9 mouse cellular contexts compared by ENCODE assay signal in the genomic region with DNA sequence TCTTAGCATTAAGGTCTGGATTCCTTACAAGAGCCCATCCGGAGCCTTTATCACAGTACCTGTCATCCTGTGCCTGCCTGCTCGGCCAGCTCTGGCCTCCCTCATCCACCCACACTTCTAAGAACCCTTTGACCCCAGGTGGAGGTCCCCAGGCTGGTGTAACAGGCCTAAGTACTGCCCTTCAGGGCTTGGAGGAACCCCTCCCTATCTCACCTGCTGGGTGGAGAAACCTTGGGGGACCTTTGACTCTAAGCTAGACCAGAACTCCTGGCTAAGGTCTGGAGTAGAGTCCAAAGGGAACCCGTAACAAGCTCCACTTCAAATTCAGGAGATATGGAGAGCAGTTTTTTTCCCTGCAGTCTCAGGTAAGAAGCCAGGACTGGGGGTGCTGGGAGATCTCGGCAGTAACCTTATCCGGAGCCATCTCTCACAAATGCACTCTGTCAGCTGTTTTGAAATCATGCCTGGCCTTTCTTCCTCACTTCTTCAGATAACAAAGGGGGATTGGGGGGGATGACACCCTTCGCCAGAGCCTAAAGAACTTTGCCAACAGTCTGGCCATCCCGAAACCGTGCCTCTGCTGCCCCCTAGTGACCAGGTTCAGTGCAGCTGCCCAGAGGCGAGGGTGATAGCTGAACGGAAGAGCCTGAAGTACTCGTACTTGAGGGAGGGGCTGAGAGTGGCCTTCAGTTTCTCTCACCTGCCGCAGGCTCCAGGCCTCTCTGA. TPM values are rescaled to one million over a fixed set of nuclear protein-coding genes. Genes with fewer than 3 reads are reported as not detected.
DNase-seq lines count a peak whose midpoint lies in the region; ATAC-seq and TF ChIP-seq lines count a peak whose summit lies in the region.
"Had no signal": no experiment of that assay in that cellular context is flagged by ENCODE, and none has a peak within 500 bp of the region (broad histone marks: within the 10 kb centered on the region; RNA-seq: fewer than 3 reads in every experiment).

No protein-coding gene starts in this region.

- WGBS in heart, embryonic 12.5 days: 16% methylated on average over 12 of the region's 12 CpGs
- WGBS in midbrain, postnatal 0 days: 25% methylated on average over 12 of the region's 12 CpGs

- intact Hi-C loops in heart, postnatal 10 days (cut with DNase I): loop anchor here (1.0 kb wide), 2 partner anchors 21 to 99 kb away; no protein-coding TSS in a partner anchor

- peaks cover 11% of the 10 kb centered on the region; the same call in 1 of the 2 replicates for H3K4me1 ChIP-seq in heart, embryonic 12.5 days (replicated peaks)
- peaks cover 3% of the 10 kb centered on the region for H3K4me1 ChIP-seq in cortical plate, adult 2 months (ENCODE audit: control insufficient read depth, insufficient read depth, low read length)
- H3K4me1 ChIP-seq in midbrain, postnatal 0 days (ENCODE audit: insufficient read depth, low read length): 0 out of 2 replicates have a peak, but pooled peaks cover 2% of the 10 kb centered on the region

- no peak overlapping the region for H3K9ac ChIP-seq in heart, embryonic 12.5 days
- H3K9ac ChIP-seq in midbrain, postnatal 0 days (replicated peaks; ENCODE audit: low read length, poor library complexity, severe bottlenecking): no peak overlapping the region
- H3K9ac ChIP-seq: limb, embryonic 15.5 days had no signal

- H3K36me3 ChIP-seq in heart, embryonic 12.5 days: no peaks in the 10 kb centered on the region
- H3K36me3 ChIP-seq in midbrain, postnatal 0 days (ENCODE audit: insufficient read depth, low read length): peaks cover 5% of the 10 kb centered on the region; the same call in 1 of the 2 replicates
- peaks cover 5% of the 10 kb centered on the region for H3K36me3 ChIP-seq in splenic B cell, adult 2 months (ENCODE audit: control insufficient read depth, insufficient read depth, low read length, poor library complexity, severe bottlenecking)

- H3K27me3 ChIP-seq in heart, embryonic 12.5 days (replicated peaks): no peaks in the 10 kb centered on the region; the same call in 1 of the 2 replicates
- H3K27me3 ChIP-seq in midbrain, postnatal 0 days (ENCODE audit: insufficient read depth, low read length): no peaks in the 10 kb centered on the region
- no peaks in the 10 kb centered on the region for H3K27me3 ChIP-seq in splenic B cell, adult 2 months (ENCODE audit: control insufficient read depth, insufficient read depth, low read length, poor library complexity, severe bottlenecking)
- H3K27me3 ChIP-seq: limb, embryonic 15.5 days had no signal

- TF ChIP-seq POLR2A in cortical plate, adult 2 months (IDR thresholded peaks at IDR 0.05; ENCODE audit: extremely low read depth, insufficient read depth, low read length): no peak

- peak; percentile 77 to 91 for DNase-seq in heart, adult 18-20 months
- DNase-seq in heart, postnatal 10 days: peak; percentile 83 to 92
- peak; percentile 70 to 72 for DNase-seq in layer of hippocampus, postnatal 36 days
- DNase-seq in midbrain, postnatal 0 days (ENCODE audit: low spot score): peak; percentile 83
- peak; percentile 88 for DNase-seq in splenic B cell, adult 2 months (ENCODE audit: low read depth, low spot score)

- H3K27ac ChIP-seq in heart, embryonic 12.5 days (ENCODE audit: poor library complexity, severe bottlenecking): no peak overlapping the region
- no peak overlapping the region for H3K27ac ChIP-seq in cortical plate, adult 2 months (ENCODE audit: insufficient read depth, low read length)
- H3K27ac ChIP-seq in midbrain, postnatal 0 days (ENCODE audit: low read depth, low read length): no peak overlapping the region
- H3K27ac ChIP-seq: limb, embryonic 15.5 days had no signal

- peak; percentile 90 for TF ChIP-seq CTCF in cortical plate, adult 2 months (IDR thresholded peaks at IDR 0.05; ENCODE audit: extremely low read depth, insufficient read depth, low read length)
- TF ChIP-seq CTCF in midbrain, postnatal 0 days (IDR thresholded peaks at IDR 0.05): peak; percentile 93

- H3K4me3 ChIP-seq in heart, embryonic 12.5 days: no peak overlapping the region
- no peak overlapping the region for H3K4me3 ChIP-seq in cortical plate, adult 2 months (ENCODE audit: insufficient read depth, low read length)
- no peak overlapping the region for H3K4me3 ChIP-seq in midbrain, postnatal 0 days (ENCODE audit: low read depth, low read length)
- H3K4me3 ChIP-seq: limb, embryonic 15.5 days had no signal

- H3K9me3 ChIP-seq in heart, embryonic 12.5 days (replicated peaks): no peaks in the 10 kb centered on the region
- H3K9me3 ChIP-seq in midbrain, postnatal 0 days (ENCODE audit: low read length): no peaks in the 10 kb centered on the region
- H3K9me3 ChIP-seq: limb, embryonic 15.5 days had no signal

- ATAC-seq in heart, embryonic 12.5 days (ENCODE audit: insufficient number of reproducible peaks, low FRiP score): no peak
- ATAC-seq in activated CD4-positive, CD25-positive, alpha-beta regulatory T cell, adult 4 months: peak; percentile 38
- ATAC-seq in midbrain, postnatal 0 days (ENCODE audit: low FRiP score): no peak

- no peak overlapping the region for H3K4me2 ChIP-seq in heart, embryonic 12.5 days
- no peak overlapping the region for H3K4me2 ChIP-seq in midbrain, postnatal 0 days (ENCODE audit: low read depth, low read length, poor library complexity, severe bottlenecking)
- H3K4me2 ChIP-seq: limb, embryonic 15.5 days had no signal

RNA-seq across cellular contexts. Expression of gene Tmem104, which starts 5.2 kb away (rescaled TPM):
- total RNA-seq in heart, adult 18-20 months (2021): 10 to 100 TPM; 10.9 to 12.9 TPM
- polyA plus RNA-seq in heart, embryonic 12.5 days (2016; fragmentation: Nextera tagmentation; extraction: Ambion mirVana): 8.4 TPM in 2 replicates
- polyA plus RNA-seq in activated CD4-positive, CD25-positive, alpha-beta regulatory T cell, adult 4 months (2017; shearing (Covaris generic)): 10 to 100 TPM in 1 of 2 experiments, 1 to 10 TPM in 1; 9.3 to 11.9 TPM
- polyA plus RNA-seq in cortical plate, adult 2 months (2012; rRNA removed): 9.5 and 10.3 TPM in 2 replicates
- total RNA-seq in heart, postnatal 10 days (2021): 10 to 100 TPM; 10.9 TPM
- total RNA-seq in layer of hippocampus, postnatal 36 days (2021): 10 to 100 TPM; 16.7 to 19.1 TPM
- 7.8 and 8.5 TPM in 2 replicates for total RNA-seq in midbrain, postnatal 0 days (2014; rRNA removed)
- polyA plus RNA-seq in midbrain, postnatal 0 days (2015; fragmentation: Nextera tagmentation; extraction: Ambion mirVana): 12.2 and 12.9 TPM in 2 replicates

RNA-seq across cellular contexts. Expression of gene Nat9, which starts 5.6 kb away (rescaled TPM):
- 10 to 100 TPM; 20.7 to 25.1 TPM for total RNA-seq in heart, adult 18-20 months (2021)
- 13.1 and 13.3 TPM in 2 replicates for polyA plus RNA-seq in heart, embryonic 12.5 days (2016; fragmentation: Nextera tagmentation; extraction: Ambion mirVana)
- polyA plus RNA-seq in activated CD4-positive, CD25-positive, alpha-beta regulatory T cell, adult 4 months (2017; shearing (Covaris generic)): 10 to 100 TPM; 14.0 to 14.6 TPM
- polyA plus RNA-seq in cortical plate, adult 2 months (2012; rRNA removed): 40.9 and 43.2 TPM in 2 replicates
- 10 to 100 TPM; 14.8 to 19.9 TPM for total RNA-seq in heart, postnatal 10 days (2021)
- total RNA-seq in layer of hippocampus, postnatal 36 days (2021): 10 to 100 TPM; 21.7 to 24.1 TPM
- total RNA-seq in midbrain, postnatal 0 days (2014; rRNA removed): 13.0 and 19.3 TPM in 2 replicates
- 17.5 and 20.1 TPM in 2 replicates for polyA plus RNA-seq in midbrain, postnatal 0 days (2015; fragmentation: Nextera tagmentation; extraction: Ambion mirVana)

RNA-seq across cellular contexts. Expression of gene Slc9a3r1, which starts 18.9 kb away (rescaled TPM):
- 1 to 10 TPM; 7.7 to 9.1 TPM for total RNA-seq in heart, adult 18-20 months (2021)
- 21.0 and 22.2 TPM in 2 replicates for polyA plus RNA-seq in heart, embryonic 12.5 days (2016; fragmentation: Nextera tagmentation; extraction: Ambion mirVana)
- polyA plus RNA-seq in activated CD4-positive, CD25-positive, alpha-beta regulatory T cell, adult 4 months (2017; shearing (Covaris generic)): 100 to 1,000 TPM; 166 to 228 TPM
- 73.8 and 74.1 TPM in 2 replicates for polyA plus RNA-seq in cortical plate, adult 2 months (2012; rRNA removed)
- total RNA-seq in heart, postnatal 10 days (2021): 10 to 100 TPM; 11.9 to 17.4 TPM
- 10 to 100 TPM; 72.1 to 73.7 TPM for total RNA-seq in layer of hippocampus, postnatal 36 days (2021)
- total RNA-seq in midbrain, postnatal 0 days (2014; rRNA removed): 53.3 and 57.3 TPM in 2 replicates
- polyA plus RNA-seq in midbrain, postnatal 0 days (2015; fragmentation: Nextera tagmentation; extraction: Ambion mirVana): 65.4 and 72.9 TPM in 2 replicates

RNA-seq across cellular contexts. Expression of gene Cd300lf, which starts 48.3 kb away (rescaled TPM):
- under 1 TPM in 1 of 2 experiments, not detected in 1; 0.36 TPM for total RNA-seq in heart, adult 18-20 months (2021)
- polyA plus RNA-seq in heart, embryonic 12.5 days (2016; fragmentation: Nextera tagmentation; extraction: Ambion mirVana): 0.09 and 0.10 TPM in 2 replicates
- 1 to 10 TPM in 1 of 2 experiments, under 1 TPM in 1; 0.37 to 1.5 TPM for polyA plus RNA-seq in activated CD4-positive, CD25-positive, alpha-beta regulatory T cell, adult 4 months (2017; shearing (Covaris generic))
- 0.08 TPM in 2 replicates for polyA plus RNA-seq in cortical plate, adult 2 months (2012; rRNA removed)
- under 1 TPM; 0.15 to 0.48 TPM for total RNA-seq in heart, postnatal 10 days (2021)
- total RNA-seq in layer of hippocampus, postnatal 36 days (2021): under 1 TPM; 0.22 to 0.58 TPM
- total RNA-seq in midbrain, postnatal 0 days (2014; rRNA removed): 0.16 and 0.42 TPM in 2 replicates
- 0.09 and 0.10 TPM in 2 replicates for polyA plus RNA-seq in midbrain, postnatal 0 days (2015; fragmentation: Nextera tagmentation; extraction: Ambion mirVana)
